Mouse (Mus musculus) B cell, adult 2 months (primary cell): Measurements from ENCODE around the gene Tcstv3.
"Not testable (repeated sequence)": the region's sequence is repeated elsewhere in the genome, so short reads cannot be mapped to it uniquely, and the experiment has no call there.

ENCODE experiments used
- DNase-seq, 2 experiments: peaks; one replicate each; pipeline ENCODE4 v3.0.0; 2022

Tcstv3 gene

GRCm38 (mm10) chr13:120316578-120316977 is at the start of gene Tcstv3:
Gene Tcstv3, plus strand, starts transcription at chr13:120316878.
- DNase-seq: not testable (repeated sequence)

GRCm38 (mm10) chr13:120277837-120278236 is 38.8 kb upstream of the Tcstv3 start:
- not testable (repeated sequence) for DNase-seq

- DNase-seq: no peak
Measured at GRCm38 (mm10) chr13:120278784-120279183, 37.9 kb upstream of the Tcstv3 start.

- peak in 1 of 2 experiments; percentile 10 for DNase-seq
Measured at GRCm38 (mm10) chr13:120299324-120299894, 17.3 kb upstream of the Tcstv3 start.

- peak; percentile 30 to 33 for DNase-seq
Measured at GRCm38 (mm10) chr13:120299991-120300442, 16.7 kb upstream of the Tcstv3 start, which contains the start of gene BC147527. Gene BC147527, plus strand, starts transcription at chr13:120300392.

- DNase-seq: no peak
Measured at GRCm38 (mm10) chr13:120300853-120301252, 15.8 kb upstream of the Tcstv3 start.

GRCm38 (mm10) chr13:120310749-120311148 is 5.9 kb upstream of the Tcstv3 start:
- DNase-seq: no peak

GRCm38 (mm10) chr13:120313584-120313983 is 3.1 kb upstream of the Tcstv3 start:
- DNase-seq: peak; percentile 52 to 53

- DNase-seq: no peak
Measured at GRCm38 (mm10) chr13:120320183-120320582, 3.5 kb downstream of the Tcstv3 start.

- DNase-seq: no peak
Measured at GRCm38 (mm10) chr13:120320721-120321120, 4.0 kb downstream of the Tcstv3 start.
